Mouse (Mus musculus) macrophage (primary cell): Measurements from ENCODE around the gene Tax1bp3. TPM values are rescaled to one million over a fixed set of nuclear protein-coding genes. Genes with fewer than 3 reads are reported as not detected.

Experiments
- H3K27ac ChIP-seq: fragments of 350-480 bp; formaldehyde crosslinking; 2 replicates; pipeline ENCODE4 v1.9.0; 2021
- H3K36me3 ChIP-seq: fragments of 350-480 bp; formaldehyde crosslinking; 2 replicates; pipeline ENCODE4 v1.9.0; 2021; ENCODE audit errors: inconsistent target
- H3K4me3 ChIP-seq: fragments of 350-480 bp; formaldehyde crosslinking; 2 replicates; pipeline ENCODE4 v1.9.0; 2021; ENCODE audit errors: inconsistent target
- H3K79me2 ChIP-seq: fragments of 350-480 bp; formaldehyde crosslinking; 2 replicates; pipeline ENCODE4 v1.9.0; 2021; ENCODE audit errors: inconsistent target
- WGBS: methylation state at CpG from one replicate; pipeline ENCODE4 v1.1.7; 2026; ENCODE audit warnings: inconsistent platforms; ENCODE audit not compliant: missing documents; 5-methylcytosine and 5-hydroxymethylcytosine counted together
- polyA plus RNA-seq: library from polyadenylated mRNA; stranded (reverse); fragments of 250-400 nt; gene quantifications from 3 replicates; pipeline ENCODE4 v1.2.4, GENCODE M21; 2018; ENCODE audit warnings: inconsistent platforms

The Tax1bp3 gene
- polyA plus RNA-seq, 1 experiment from 2014 or later = 31.5 TPM

- peaks cover 45% of the 10 kb centered on the region for H3K36me3 ChIP-seq
- peak overlapping the region; percentile 42 for H3K27ac ChIP-seq
- 23% methylated on average over 6 of the region's 6 CpGs for WGBS
- no peak overlapping the region for H3K4me3 ChIP-seq
- H3K79me2 ChIP-seq = peaks cover 28% of the 10 kb centered on the region
Measured at GRCm38 (mm10) chr11:73193047-73193446, 16.2 kb downstream of the Tax1bp3 start.

DNA sequence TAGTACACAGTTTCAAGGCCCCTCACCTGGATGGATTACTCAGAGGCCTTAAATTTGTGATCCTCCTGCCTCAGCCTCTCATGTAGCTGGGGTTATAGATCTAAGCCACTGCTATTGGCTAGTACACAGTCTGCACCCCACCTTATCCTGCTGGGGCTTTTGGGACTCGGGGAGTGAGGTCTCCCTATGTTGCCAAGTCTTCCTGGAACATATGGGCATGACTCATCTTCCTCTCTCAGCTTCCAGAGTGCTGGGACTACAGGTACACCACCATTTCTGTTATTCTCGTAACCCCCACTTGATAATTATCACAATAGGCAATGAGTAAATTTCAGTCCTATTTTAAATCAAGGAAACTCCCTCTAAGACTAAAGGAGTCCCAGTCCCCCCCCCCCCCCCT lies 17.6 kb downstream of the Tax1bp3 start:
- WGBS = 82% methylated on average over 2 of the region's 2 CpGs
- no peak overlapping the region for H3K4me3 ChIP-seq
- H3K79me2 ChIP-seq = peaks cover 36% of the 10 kb centered on the region
- H3K36me3 ChIP-seq = peaks cover 31% of the 10 kb centered on the region
- H3K27ac ChIP-seq = no peak overlapping the region

- Histone ChIP-seq H3K36me3 (no peaks in the 10 kb centered on the region; the same call in 1 of the 2 replicates), H3K4me3 (peak overlapping the region; percentile 94), H3K79me2 (peaks cover 36% of the 10 kb centered on the region), H3K27ac (peak overlapping the region; percentile 81)
- 22% methylated on average over 1 of the region's 1 CpGs for WGBS
Measured at GRCm38 (mm10) chr11:73198190-73198589, 21.3 kb downstream of the Tax1bp3 start.

DNA sequence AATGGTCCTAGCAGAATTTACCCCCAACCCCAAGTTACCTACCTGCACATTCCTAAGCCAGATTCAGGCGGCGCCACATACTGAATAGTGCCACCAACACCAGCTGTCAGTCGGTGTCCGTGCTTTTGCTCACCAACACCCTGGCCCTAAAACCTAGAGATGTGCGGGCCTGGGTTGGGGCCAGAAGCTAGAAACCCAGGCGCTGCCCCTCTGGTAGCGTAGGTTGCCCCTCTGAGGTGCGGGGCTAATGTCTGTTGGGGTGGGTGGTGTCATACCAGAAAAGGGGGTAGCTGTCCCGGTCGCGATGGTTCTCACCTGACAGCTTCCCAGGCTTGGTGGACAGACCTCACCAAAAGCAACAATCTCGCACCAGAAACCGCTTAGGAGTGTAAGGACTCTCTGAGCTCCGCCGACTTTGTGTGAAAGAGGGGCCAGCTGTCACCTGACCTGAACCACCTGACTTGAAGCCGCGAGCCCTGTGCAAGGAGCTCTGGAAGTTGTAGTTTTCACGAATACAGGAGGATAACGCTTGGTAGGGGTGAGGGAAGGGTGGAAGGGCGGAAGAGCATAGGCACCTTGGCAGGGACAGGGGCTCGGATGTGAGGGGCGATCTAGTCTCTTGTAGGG lies 21.8 kb downstream of the Tax1bp3 start, which contains the start of gene Ctns:
Gene Ctns, minus strand, starts transcription at position 440 of the 627 bp plus-strand sequence.
- Histone ChIP-seq H3K27ac (peak within 1 kb of the TSS; percentile 81), H3K36me3 (no peaks in the 10 kb centered on the region; the same call in 1 of the 2 replicates), H3K79me2 (peaks cover 36% of the 10 kb centered on the region), H3K4me3 (peak within 1 kb of the TSS; percentile 94)
- WGBS = 1% methylated on average over 22 of the region's 22 CpGs

- no peaks in the 10 kb centered on the region; the same call in 1 of the 2 replicates for H3K36me3 ChIP-seq
- peaks cover 36% of the 10 kb centered on the region for H3K79me2 ChIP-seq
- under 1% methylated on average over 29 of the region's 32 CpGs for WGBS
- peak within 1 kb of the TSS; percentile 81 for H3K27ac ChIP-seq
- peak within 1 kb of the TSS; percentile 94 for H3K4me3 ChIP-seq
Measured at GRCm38 (mm10) chr11:73199230-73199712, 22.4 kb downstream of the Tax1bp3 start, which contains the start of gene Shpk. Gene Shpk, plus strand, starts transcription at chr11:73199460.

GRCm38 (mm10) chr11:73199879-73200278 lies 23.0 kb downstream of the Tax1bp3 start:
- H3K27ac ChIP-seq = no peak overlapping the region
- H3K79me2 ChIP-seq = peaks cover 36% of the 10 kb centered on the region
- WGBS = 4% methylated on average over 12 of the region's 12 CpGs
- H3K4me3 ChIP-seq = peak overlapping the region; percentile 94
- H3K36me3 ChIP-seq = no peaks in the 10 kb centered on the region; the same call in 1 of the 2 replicates

GRCm38 (mm10) chr11:73201021-73201420 lies 24.1 kb downstream of the Tax1bp3 start:
- no peak overlapping the region for H3K4me3 ChIP-seq
- H3K27ac ChIP-seq = no peak overlapping the region
- H3K79me2 ChIP-seq = peaks cover 26% of the 10 kb centered on the region
- WGBS = 82% methylated on average over 2 of the region's 2 CpGs
- no peaks in the 10 kb centered on the region; the same call in 1 of the 2 replicates for H3K36me3 ChIP-seq

DNA sequence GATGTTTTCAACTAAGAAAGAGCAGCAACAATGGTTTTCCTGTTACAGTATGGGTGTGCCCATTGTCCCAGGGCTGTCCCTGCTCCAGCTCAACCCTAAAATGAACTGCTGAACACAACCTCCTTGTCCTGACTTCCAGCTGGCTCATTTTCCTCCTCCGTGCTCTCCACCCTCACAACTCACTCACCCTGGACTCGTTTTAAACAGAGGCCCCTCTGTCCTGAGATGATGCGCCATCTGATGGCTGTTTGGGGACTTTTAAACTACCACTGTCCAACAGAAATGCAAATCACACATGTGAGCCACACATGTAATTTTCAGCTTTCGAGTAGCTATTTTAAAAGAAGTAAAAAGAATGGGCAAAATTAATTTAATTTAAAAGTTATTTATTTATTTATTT lies 24.7 kb downstream of the Tax1bp3 start:
- H3K79me2 ChIP-seq = peaks cover 22% of the 10 kb centered on the region
- H3K4me3 ChIP-seq = no peak overlapping the region
- no peaks in the 10 kb centered on the region for H3K36me3 ChIP-seq
- 62% methylated on average over 4 of the region's 4 CpGs for WGBS
- no peak overlapping the region for H3K27ac ChIP-seq

- no peak overlapping the region for H3K4me3 ChIP-seq
- H3K36me3 ChIP-seq = no peaks in the 10 kb centered on the region
- 93% methylated on average over 8 of the region's 8 CpGs for WGBS
- no peak overlapping the region for H3K27ac ChIP-seq
- H3K79me2 ChIP-seq = no peaks in the 10 kb centered on the region
Measured at GRCm38 (mm10) chr11:73203895-73204294, 27.0 kb downstream of the Tax1bp3 start.

- no peak overlapping the region for H3K4me3 ChIP-seq
- H3K36me3 ChIP-seq = no peaks in the 10 kb centered on the region
- H3K27ac ChIP-seq = no peak overlapping the region
- WGBS = 87% methylated on average over 7 of the region's 7 CpGs
- no peaks in the 10 kb centered on the region for H3K79me2 ChIP-seq
Measured at GRCm38 (mm10) chr11:73205194-73205593, 28.3 kb downstream of the Tax1bp3 start.

- Histone ChIP-seq H3K4me3 (no peak overlapping the region), H3K79me2 (no peaks in the 10 kb centered on the region), H3K36me3 (no peaks in the 10 kb centered on the region), H3K27ac (no peak overlapping the region)
- WGBS = no CpG with 5 or more reads among the region's 2 CpGs
Measured at GRCm38 (mm10) chr11:73207621-73208020, 30.7 kb downstream of the Tax1bp3 start.

DNA sequence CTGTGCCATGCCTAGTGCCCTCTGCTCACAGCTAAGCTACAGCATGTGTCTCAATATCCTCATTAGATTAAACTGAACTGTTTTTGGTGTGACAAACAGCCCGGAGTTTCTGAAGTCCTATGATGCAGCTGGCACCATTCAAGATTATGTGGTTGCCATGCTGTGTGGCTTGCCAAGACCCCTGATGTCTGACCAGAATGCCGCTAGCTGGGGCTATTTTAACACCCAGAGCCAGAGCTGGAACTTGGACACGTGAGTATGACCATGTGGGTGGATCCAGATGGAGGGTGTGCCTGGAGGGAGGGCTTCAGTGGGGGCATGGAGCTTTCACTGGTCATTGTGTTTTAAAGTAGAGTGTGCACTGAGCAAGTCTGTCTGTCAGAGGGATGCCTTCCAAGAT lies 37.1 kb downstream of the Tax1bp3 start:
- 91% methylated on average over 3 of the region's 3 CpGs for WGBS
- Histone ChIP-seq H3K4me3 (no peak overlapping the region), H3K27ac (no peak overlapping the region), H3K36me3 (no peaks in the 10 kb centered on the region), H3K79me2 (no peaks in the 10 kb centered on the region)

GRCm38 (mm10) chr11:73219671-73220070 lies 42.8 kb downstream of the Tax1bp3 start:
- 88% methylated on average over 2 of the region's 2 CpGs for WGBS
- no peak overlapping the region for H3K27ac ChIP-seq
- no peaks in the 10 kb centered on the region for H3K79me2 ChIP-seq
- H3K4me3 ChIP-seq = no peak overlapping the region
- H3K36me3 ChIP-seq = no peaks in the 10 kb centered on the region

- H3K36me3 ChIP-seq = no peaks in the 10 kb centered on the region
- H3K4me3 ChIP-seq = no peak overlapping the region
- H3K79me2 ChIP-seq = no peaks in the 10 kb centered on the region
- no peak overlapping the region for H3K27ac ChIP-seq
- 100% methylated on average over 1 of the region's 1 CpGs for WGBS
Measured at GRCm38 (mm10) chr11:73220651-73221050, 43.8 kb downstream of the Tax1bp3 start.

GRCm38 (mm10) chr11:73222846-73223245 lies 46.0 kb downstream of the Tax1bp3 start:
- H3K79me2 ChIP-seq = no peaks in the 10 kb centered on the region
- H3K36me3 ChIP-seq = no peaks in the 10 kb centered on the region
- WGBS = 61% methylated on average over 5 of the region's 5 CpGs

More at GRCm38 (mm10) chr11:73222846-73223245, 46.0 kb downstream of the Tax1bp3 start:
- no peak overlapping the region for H3K4me3 ChIP-seq
- H3K27ac ChIP-seq = no peak overlapping the region
